Mouse (Mus musculus) forebrain, embryonic 15.5 days (tissue): Measurements from ENCODE around the gene Ppp3r2. TPM values are rescaled to one million over a fixed set of nuclear protein-coding genes. Genes with fewer than 3 reads are reported as not detected.
A peak's percentile ranks its signal among the peaks of the same experiment; 100 is the strongest.

Source experiments
- ATAC-seq: fragments of 200-750 bp; cut with Nextera tagmentation; replicated peaks from 2 replicates; pipeline ENCODE4 v1.8.0; 2017; ENCODE audit warnings: mild to moderate bottlenecking, moderate TSS enrichment, moderate library complexity
- H3K27ac ChIP-seq: fragments of 300-500 bp; sonication (generic); replicated peaks from 2 replicates; pipeline ENCODE4 v1.5.1; 2015; ENCODE audit warnings: mild to moderate bottlenecking, inconsistent platforms
- H3K27me3 ChIP-seq: fragments of 300-500 bp; sonication (generic); 2 replicates; pipeline ENCODE4 v1.6.1; 2015; ENCODE audit warnings: inconsistent platforms
- H3K36me3 ChIP-seq: fragments of 300-500 bp; sonication (generic); 2 replicates; pipeline ENCODE4 v1.6.1; 2015; ENCODE audit warnings: mild to moderate bottlenecking, inconsistent platforms
- H3K4me1 ChIP-seq: fragments of 300-500 bp; sonication (generic); 2 replicates; pipeline ENCODE4 v1.6.1; 2015; ENCODE audit warnings: inconsistent platforms
- H3K4me2 ChIP-seq: fragments of 300-500 bp; sonication (generic); replicated peaks from 2 replicates; pipeline ENCODE4 v1.6.1; 2015; ENCODE audit warnings: mild to moderate bottlenecking, inconsistent platforms
- H3K4me3 ChIP-seq: fragments of 300-500 bp; sonication (generic); 2 replicates; pipeline ENCODE4 v1.5.1; 2015; ENCODE audit warnings: mild to moderate bottlenecking, inconsistent platforms
- H3K9ac ChIP-seq: fragments of 300-500 bp; sonication (generic); replicated peaks from 2 replicates; pipeline ENCODE4 v1.6.1; 2015; ENCODE audit warnings: mild to moderate bottlenecking, inconsistent platforms
- H3K9me3 ChIP-seq: fragments of 300-500 bp; sonication (generic); 2 replicates; pipeline ENCODE4 v1.6.1; 2016; ENCODE audit warnings: inconsistent platforms
- WGBS: fragments of 180-500 bp; shearing (Covaris S2); methylation state at CpG from one replicate; pipeline ENCODE4 v1.1.7; 2015; ENCODE audit warnings: mixed read lengths; 5-methylcytosine and 5-hydroxymethylcytosine counted together
- polyA plus RNA-seq: library from polyadenylated mRNA; unstranded; fragments of >200 nt; fragmentation: Nextera tagmentation; extraction: Ambion mirVana; gene quantifications from 2 replicates; pipeline ENCODE4 v1.2.1, GENCODE M21; 2015

Gene Ppp3r2
- polyA plus RNA-seq, result 0.18 and 0.32 TPM in 2 replicates

DNA sequence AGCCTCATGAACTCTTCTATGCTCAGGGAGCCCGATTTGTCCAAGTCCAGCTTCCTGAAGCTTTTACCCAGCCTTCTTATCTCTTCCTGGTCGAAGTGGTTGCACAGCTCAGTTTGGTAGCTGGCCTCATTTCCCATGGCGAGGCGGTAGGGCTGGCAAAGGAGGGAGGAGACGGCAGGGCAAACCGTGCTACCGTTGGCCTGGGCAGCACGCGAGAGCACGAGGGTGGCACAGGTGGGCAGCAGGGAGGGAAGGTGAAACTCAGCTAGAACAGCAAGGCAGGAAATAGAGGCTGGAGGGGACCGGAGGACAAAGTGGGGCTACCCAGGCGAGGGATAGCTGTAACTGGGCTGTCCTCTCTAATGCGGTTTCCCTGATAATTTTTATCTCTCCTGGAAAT is at the start of gene Ppp3r2:
TSS of gene Ppp3r2 (minus strand) at position 213 of the 400 bp plus-strand sequence.
- Histone ChIP-seq H3K27ac (no peak within 1 kb of the TSS), H3K36me3 (no peaks in the 10 kb centered on the region), H3K9me3 (no peaks in the 10 kb centered on the region), H3K4me3 (no peak within 1 kb of the TSS), H3K4me2 (no peak within 1 kb of the TSS), H3K4me1 (no peaks in the 10 kb centered on the region), H3K9ac (no peak within 1 kb of the TSS), H3K27me3 (no peaks in the 10 kb centered on the region)
- 92% methylated on average over 13 of the region's 13 CpGs for WGBS
- ATAC-seq, result no peak

DNA sequence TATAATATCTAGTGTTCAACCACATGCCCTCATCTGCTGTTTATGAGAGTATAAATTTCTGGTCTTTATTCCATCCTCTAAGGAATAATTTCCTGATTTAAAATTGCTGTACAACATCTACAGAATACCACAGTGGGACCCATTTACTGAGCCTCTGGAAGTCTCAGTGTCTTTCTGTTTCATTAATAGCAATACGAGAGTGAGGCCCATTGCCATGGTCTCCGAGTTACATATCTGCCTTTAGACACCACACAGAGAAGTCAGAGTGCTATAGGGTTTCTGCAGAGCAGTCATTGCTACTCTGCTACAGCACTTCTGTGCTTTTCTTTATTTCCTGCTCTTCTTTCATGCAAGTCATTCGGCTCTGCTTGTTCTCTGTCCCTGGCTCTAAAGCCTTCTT is 47.5 kb upstream of the Ppp3r2 start:
- ATAC-seq, result no peak
- Histone ChIP-seq H3K9ac (no peak overlapping the region), H3K4me1 (no peaks in the 10 kb centered on the region), H3K9me3 (no peaks in the 10 kb centered on the region), H3K4me3 (no peak overlapping the region), H3K27me3 (no peaks in the 10 kb centered on the region), H3K4me2 (no peak overlapping the region), H3K27ac (no peak overlapping the region), H3K36me3 (no peaks in the 10 kb centered on the region)
- 65% methylated on average over 3 of the region's 3 CpGs for WGBS

DNA sequence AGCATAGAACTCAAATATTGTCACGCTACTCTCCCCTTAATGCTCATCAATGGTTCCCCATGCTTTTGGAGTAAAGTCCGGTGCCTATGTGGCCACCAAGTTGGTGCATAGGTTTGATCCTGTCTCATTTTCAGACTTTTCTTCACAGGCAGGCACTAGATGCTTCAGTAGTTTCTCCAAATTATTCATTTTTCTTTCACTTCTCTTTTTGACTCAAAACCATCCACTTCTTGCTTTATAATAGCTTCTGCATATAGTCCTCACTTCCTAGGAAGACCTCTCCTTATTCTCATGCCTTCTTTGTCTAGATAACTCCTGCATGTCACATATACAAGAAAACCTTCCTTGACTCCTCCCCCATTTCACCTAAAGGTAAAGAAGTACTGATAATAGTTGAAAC is 42.1 kb upstream of the Ppp3r2 start:
- no peaks in the 10 kb centered on the region for H3K36me3 ChIP-seq
- no peaks in the 10 kb centered on the region for H3K4me1 ChIP-seq
- H3K4me2 ChIP-seq, result no peak overlapping the region
- no peak for ATAC-seq
- no peaks in the 10 kb centered on the region for H3K27me3 ChIP-seq
- H3K4me3 ChIP-seq, result no peak overlapping the region
- no peak overlapping the region for H3K27ac ChIP-seq
- H3K9me3 ChIP-seq, result no peaks in the 10 kb centered on the region
- 94% methylated on average over 2 of the region's 2 CpGs for WGBS
- H3K9ac ChIP-seq, result no peak overlapping the region

DNA sequence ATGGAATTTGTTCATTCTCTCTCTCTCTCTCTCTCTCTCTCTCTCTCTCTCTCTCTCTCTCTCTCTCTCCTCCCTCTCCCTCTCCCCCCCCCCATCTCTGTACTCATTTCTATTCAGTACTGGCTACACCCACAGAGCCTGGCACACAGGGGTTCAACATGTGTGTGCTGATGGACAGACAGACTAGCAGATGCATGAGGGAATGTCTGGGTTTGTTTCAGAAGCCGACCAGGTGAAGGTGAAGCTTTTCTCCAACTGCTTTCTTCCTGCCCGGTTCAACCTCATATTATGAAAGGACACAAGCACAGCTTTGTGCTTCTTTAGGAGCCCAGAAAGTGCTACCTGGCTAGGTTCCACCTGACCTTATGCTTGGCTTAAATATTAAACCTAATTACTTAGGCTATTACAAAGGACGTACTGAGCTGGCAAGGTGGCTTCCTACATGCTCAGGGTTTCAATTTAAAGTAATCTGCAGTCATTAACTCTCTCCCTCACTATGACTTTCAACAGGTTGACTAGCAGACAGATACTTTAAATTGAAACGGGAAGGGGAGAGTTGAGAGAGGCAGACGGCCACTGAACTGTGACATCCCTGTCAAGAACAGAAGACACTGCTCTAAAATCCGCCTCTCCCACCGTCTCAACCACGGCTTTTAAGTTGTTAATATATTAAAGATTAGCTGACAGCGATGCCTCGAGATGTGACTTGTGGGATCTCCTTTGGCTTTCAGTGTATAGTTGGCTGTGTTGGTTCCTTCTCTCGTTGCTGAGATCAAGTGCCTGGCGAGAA is 9.8 kb upstream of the Ppp3r2 start:
- H3K4me1 ChIP-seq, result peaks cover 8% of the 10 kb centered on the region
- no peak overlapping the region for H3K4me3 ChIP-seq
- no peaks in the 10 kb centered on the region for H3K9me3 ChIP-seq
- H3K9ac ChIP-seq, result no peak overlapping the region
- no peak for ATAC-seq
- 55% methylated on average over 12 of the region's 12 CpGs for WGBS
- H3K36me3 ChIP-seq, result no peaks in the 10 kb centered on the region
- no peaks in the 10 kb centered on the region for H3K27me3 ChIP-seq
- no peak overlapping the region for H3K4me2 ChIP-seq
- H3K27ac ChIP-seq, result no peak overlapping the region

DNA sequence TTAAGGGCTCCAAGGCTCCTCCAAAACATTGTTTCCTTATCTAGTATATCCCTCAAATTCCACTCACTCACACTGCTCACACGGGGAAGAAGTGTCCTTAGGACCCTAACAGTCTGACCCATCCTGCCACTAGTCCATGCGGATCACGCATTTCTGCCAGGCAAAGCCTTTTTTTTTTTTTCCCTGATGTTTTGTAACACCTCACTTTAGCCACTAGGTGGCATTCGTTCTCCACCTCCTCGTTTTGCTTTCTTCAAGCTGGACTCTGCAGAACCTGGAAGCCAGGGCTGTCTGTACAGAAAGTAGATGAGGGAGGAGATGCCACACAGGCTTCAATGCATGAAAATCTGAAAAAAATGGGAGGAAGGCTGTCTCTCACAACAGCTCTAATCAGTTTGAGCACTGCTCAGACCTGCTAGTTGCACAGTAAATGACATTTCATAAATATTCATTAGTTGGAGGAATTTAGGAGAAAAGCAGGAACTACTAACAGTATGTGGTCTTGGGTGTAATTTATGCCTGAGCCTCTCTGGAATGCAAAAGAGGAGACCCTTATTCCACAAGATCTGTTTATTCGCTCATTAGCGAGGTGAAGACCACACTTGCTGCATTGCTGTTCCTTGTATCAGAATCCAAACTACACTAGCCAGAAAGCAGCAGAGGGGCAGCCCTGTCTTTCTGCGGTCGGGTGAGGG is 6.9 kb upstream of the Ppp3r2 start:
- ATAC-seq, result peak; percentile 96
- WGBS, result 5% methylated on average over 9 of the region's 9 CpGs
- Histone ChIP-seq H3K4me3 (no peak overlapping the region), H3K9ac (no peak overlapping the region), H3K9me3 (no peaks in the 10 kb centered on the region), H3K27me3 (no peaks in the 10 kb centered on the region), H3K36me3 (no peaks in the 10 kb centered on the region), H3K4me2 (no peak overlapping the region), H3K4me1 (peaks cover 8% of the 10 kb centered on the region), H3K27ac (0 out of 2 replicates have a peak overlapping the region, but pooled peaks have one; percentile 17)

DNA sequence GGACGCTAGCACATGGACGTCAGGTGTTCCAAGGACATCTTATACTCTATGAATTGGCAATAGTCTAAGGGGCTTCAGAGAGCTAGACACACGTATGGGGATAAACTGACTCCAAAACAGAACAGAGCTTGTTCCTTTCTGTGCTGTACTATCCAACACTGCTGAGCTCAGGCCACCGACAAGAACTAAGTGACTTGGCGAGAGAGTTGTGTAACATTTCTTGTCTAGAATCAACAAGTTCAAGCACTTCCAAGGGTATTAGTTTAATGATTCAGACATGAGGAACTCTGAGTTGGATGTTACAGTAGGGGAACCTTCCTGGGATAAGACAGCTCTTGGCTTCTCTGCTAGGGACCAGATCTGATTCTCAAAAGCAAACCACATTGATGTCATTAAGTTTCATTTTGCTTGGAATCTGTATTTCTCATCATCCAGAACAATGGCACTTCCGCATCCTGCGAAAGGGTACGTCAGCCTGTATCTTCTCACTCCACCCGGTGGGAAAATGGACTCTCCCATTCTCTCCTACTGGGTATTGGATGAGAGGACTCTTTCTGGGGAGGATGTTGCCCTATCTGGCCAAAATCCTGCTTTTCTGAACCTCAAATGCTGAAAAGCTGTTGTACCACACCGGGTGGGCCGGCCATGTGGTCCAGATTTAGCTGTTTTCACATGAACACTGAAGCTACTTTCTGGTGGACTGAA is 1.5 kb downstream of the Ppp3r2 start:
- Histone ChIP-seq H3K9me3 (no peaks in the 10 kb centered on the region), H3K27me3 (no peaks in the 10 kb centered on the region), H3K27ac (no peak overlapping the region), H3K9ac (no peak overlapping the region), H3K4me2 (no peak overlapping the region), H3K4me1 (no peaks in the 10 kb centered on the region), H3K36me3 (no peaks in the 10 kb centered on the region), H3K4me3 (no peak overlapping the region)
- no peak for ATAC-seq
- WGBS, result 94% methylated on average over 11 of the region's 11 CpGs

DNA sequence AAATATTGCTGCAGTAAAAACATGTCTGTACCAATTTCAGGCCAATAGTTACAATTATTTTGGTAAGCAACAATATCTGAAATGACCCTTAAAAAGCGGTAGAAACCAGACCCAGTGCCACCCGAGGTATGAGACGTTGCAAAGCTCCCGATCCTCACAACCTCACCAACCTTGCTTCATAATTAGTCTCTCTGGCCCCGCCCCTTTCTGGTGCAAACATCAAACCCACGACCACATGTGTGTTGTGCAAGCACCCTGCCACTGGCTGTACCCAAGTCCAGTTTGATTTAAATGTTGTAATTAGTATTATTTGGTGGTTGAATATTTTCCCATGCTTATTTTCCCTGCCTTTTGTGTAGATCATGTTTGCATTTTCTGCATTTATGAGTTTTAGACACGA is 5.0 kb downstream of the Ppp3r2 start:
- Histone ChIP-seq H3K4me2 (no peak overlapping the region), H3K4me1 (no peaks in the 10 kb centered on the region), H3K9ac (no peak overlapping the region), H3K36me3 (no peaks in the 10 kb centered on the region), H3K27me3 (no peaks in the 10 kb centered on the region), H3K9me3 (no peaks in the 10 kb centered on the region), H3K27ac (no peak overlapping the region), H3K4me3 (no peak overlapping the region)
- ATAC-seq, result no peak
- WGBS, result 72% methylated on average over 7 of the region's 7 CpGs

DNA sequence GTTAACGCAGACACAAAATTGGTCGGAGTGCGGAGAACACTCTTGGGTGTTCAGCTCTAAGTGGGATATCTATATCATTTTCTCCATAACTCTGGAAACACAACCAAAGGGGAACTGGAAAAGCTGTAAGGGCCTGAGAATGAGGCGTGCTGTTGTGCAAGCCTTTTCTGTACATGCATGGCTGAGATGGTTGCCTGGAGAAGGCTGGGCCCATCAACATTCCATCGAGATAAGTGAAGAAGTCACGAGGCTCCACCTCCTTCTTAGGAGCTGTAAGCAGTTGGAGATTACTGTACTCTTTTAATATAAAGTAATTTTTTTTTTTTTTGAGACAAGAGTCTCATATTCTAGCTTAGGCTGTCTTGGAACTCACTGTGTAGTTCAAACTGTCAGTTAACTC is 5.8 kb downstream of the Ppp3r2 start:
- H3K4me2 ChIP-seq, result no peak overlapping the region
- WGBS, result 95% methylated on average over 6 of the region's 6 CpGs
- ATAC-seq, result no peak

DNA sequence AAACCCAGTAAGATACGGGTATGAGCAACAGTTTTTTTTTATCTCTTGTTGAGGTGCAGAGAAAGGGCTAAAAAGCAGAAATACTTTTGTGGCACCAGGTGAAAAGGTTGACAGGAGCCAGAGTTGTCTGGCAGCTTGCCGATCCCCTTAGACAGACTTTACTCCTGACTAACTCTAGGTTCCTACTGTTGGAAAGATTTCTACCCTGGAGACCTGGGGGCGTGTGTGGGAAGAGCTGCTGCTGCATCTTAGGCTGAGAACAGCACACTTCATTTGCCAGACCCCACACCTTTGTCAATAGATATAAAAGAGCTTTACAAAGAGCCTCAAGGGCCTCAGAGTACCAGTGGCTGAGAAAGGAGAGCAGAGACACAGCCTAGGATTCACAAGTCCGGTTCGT is 17.0 kb downstream of the Ppp3r2 start:
- H3K9me3 ChIP-seq, result no peaks in the 10 kb centered on the region
- H3K36me3 ChIP-seq, result peaks cover 17% of the 10 kb centered on the region; the same call in 1 of the 2 replicates
- 87% methylated on average over 5 of the region's 5 CpGs for WGBS
- no peak overlapping the region for H3K9ac ChIP-seq
- H3K4me3 ChIP-seq, result no peak overlapping the region
- no peaks in the 10 kb centered on the region for H3K4me1 ChIP-seq
- H3K27me3 ChIP-seq, result no peaks in the 10 kb centered on the region
- H3K27ac ChIP-seq, result no peak overlapping the region
- no peak for ATAC-seq
- H3K4me2 ChIP-seq, result no peak overlapping the region

More for the DNA sequence above, 5.8 kb downstream of the Ppp3r2 start:
- no peaks in the 10 kb centered on the region for H3K4me1 ChIP-seq
- H3K27ac ChIP-seq, result no peak overlapping the region
- H3K27me3 ChIP-seq, result no peaks in the 10 kb centered on the region
- H3K4me3 ChIP-seq, result no peak overlapping the region
- no peaks in the 10 kb centered on the region for H3K9me3 ChIP-seq
- H3K9ac ChIP-seq, result no peak overlapping the region
- H3K36me3 ChIP-seq, result no peaks in the 10 kb centered on the region

DNA sequence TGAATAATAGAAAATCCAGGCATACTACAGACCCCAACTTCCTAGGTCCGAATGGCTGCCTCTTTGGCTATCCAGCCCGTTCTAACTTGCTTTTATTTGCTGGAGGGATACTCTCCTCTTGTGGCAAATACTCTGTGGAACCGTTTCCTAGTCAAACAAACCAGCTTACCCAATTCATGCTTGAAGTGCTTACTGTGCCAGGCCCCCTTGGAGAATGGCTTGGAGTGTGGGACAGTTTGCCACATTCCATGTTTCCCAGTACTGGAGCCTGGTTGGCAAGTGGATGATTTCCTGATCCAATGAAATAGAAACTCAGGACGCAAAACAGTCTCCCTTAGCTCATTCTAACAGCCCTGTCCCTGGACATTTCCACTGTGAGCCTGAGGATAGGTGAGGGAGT is 19.6 kb downstream of the Ppp3r2 start:
- no peaks in the 10 kb centered on the region for H3K9me3 ChIP-seq
- H3K9ac ChIP-seq, result no peak overlapping the region
- H3K4me1 ChIP-seq, result peaks cover 5% of the 10 kb centered on the region; the same call in 1 of the 2 replicates
- H3K4me2 ChIP-seq, result no peak overlapping the region
- no peak for ATAC-seq
- H3K36me3 ChIP-seq, result peaks cover 31% of the 10 kb centered on the region
- no peak overlapping the region for H3K4me3 ChIP-seq
- H3K27me3 ChIP-seq, result no peaks in the 10 kb centered on the region
- 90% methylated on average over 4 of the region's 4 CpGs for WGBS
- no peak overlapping the region for H3K27ac ChIP-seq

DNA sequence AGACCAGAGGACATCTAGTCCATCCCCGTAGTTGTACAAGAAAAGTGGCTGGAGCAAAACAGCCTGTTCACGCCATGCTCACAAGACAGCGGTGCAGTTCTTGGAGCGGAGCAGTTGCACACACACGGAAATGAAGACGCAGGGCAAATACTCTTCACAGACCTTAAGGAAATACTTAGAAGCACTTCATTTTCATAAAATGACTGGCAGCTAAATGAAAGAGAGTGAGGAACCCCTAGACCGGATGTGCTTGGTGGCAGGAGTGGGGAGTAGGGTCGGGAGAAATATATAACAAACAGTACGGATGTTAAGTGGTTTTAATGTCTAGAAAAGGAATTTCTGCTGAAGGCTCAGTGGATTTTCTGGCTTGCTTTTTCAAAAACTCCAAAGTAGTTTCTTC is 20.2 kb downstream of the Ppp3r2 start:
- ATAC-seq, result no peak
- Histone ChIP-seq H3K27ac (no peak overlapping the region), H3K4me3 (no peak overlapping the region), H3K36me3 (peaks cover 36% of the 10 kb centered on the region), H3K9me3 (no peaks in the 10 kb centered on the region), H3K4me2 (no peak overlapping the region), H3K27me3 (no peaks in the 10 kb centered on the region), H3K9ac (no peak overlapping the region), H3K4me1 (peaks cover 5% of the 10 kb centered on the region; the same call in 1 of the 2 replicates)
- WGBS, result 98% methylated on average over 9 of the region's 9 CpGs

DNA sequence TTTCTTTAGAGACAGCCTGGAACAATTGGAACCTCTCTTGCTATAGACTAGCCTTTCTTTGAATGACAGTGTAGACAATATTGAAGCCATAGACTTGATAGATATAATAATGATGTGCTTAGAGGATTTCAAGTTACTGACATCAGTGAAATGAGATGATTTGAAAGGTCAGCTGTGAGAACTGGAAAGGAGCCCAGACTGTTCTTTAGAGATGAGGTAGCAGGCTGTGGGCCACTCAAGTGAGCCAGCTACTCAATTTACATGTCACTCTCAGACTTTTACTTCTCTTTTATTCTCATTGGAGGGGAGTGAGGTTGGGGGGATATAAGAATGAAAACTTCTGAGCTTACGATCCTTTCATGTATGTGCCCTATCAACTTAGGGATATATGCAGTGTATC is 22.4 kb downstream of the Ppp3r2 start:
- peaks cover 50% of the 10 kb centered on the region for H3K36me3 ChIP-seq
- no peaks in the 10 kb centered on the region for H3K27me3 ChIP-seq
- 64% methylated on average over 1 of the region's 1 CpGs for WGBS
- H3K27ac ChIP-seq, result no peak overlapping the region
- H3K4me2 ChIP-seq, result no peak overlapping the region
- H3K4me3 ChIP-seq, result no peak overlapping the region
- H3K4me1 ChIP-seq, result peaks cover 5% of the 10 kb centered on the region; the same call in 1 of the 2 replicates
- no peak; the same call in 1 of the 2 replicates for ATAC-seq
- no peak overlapping the region for H3K9ac ChIP-seq
- no peaks in the 10 kb centered on the region for H3K9me3 ChIP-seq
